In the genomic region with DNA sequence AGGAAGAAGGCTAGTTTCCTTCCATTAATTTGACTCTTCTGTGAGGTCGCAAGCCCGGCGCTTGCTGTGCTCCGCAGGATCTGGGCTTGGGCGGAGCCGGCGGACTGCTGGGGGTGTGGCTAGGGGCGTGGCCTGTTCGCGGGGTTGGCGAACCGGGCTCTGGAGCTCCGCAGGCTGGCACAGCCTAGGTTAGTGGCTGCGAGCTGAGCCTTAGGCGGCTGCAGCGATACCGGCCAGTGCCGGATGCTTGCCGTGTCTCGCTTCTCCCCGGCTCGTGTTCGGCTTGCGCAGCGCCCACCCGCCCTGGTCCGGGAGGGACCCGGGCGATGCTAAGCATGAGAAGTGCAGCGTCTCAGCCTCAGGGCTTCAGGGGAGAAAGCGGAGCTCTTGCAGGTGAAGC, we compare ENCODE assay signal across 8 mouse cellular contexts. TPM values are rescaled to one million over a fixed set of nuclear protein-coding genes. Genes with fewer than 3 reads are reported as not detected.
DNase-seq lines count a peak whose midpoint lies in the region; ATAC-seq lines count a peak whose summit lies in the region.

Gene Gpc5 (plus strand): TSS at position 135 of the 400 bp plus-strand sequence.

- no peaks in the 10 kb centered on the region for H3K9me3 ChIP-seq in heart, embryonic 14.5 days (ENCODE audit: control insufficient read depth, low read length)
- H3K9me3 ChIP-seq in liver, embryonic 12.5 days (replicated peaks): no peaks in the 10 kb centered on the region

- ATAC-seq in heart, embryonic 14.5 days (ENCODE audit: insufficient number of reproducible peaks, insufficient read depth, low FRiP score, low read depth): peak; percentile 98
- ATAC-seq in liver, embryonic 12.5 days: peak; percentile 97

- peaks cover 27% of the 10 kb centered on the region for H3K27me3 ChIP-seq in heart, embryonic 14.5 days (ENCODE audit: control insufficient read depth, insufficient read depth, low read length)
- peaks cover 46% of the 10 kb centered on the region for H3K27me3 ChIP-seq in liver, embryonic 12.5 days (replicated peaks)
- no peaks in the 10 kb centered on the region for H3K27me3 ChIP-seq in splenic B cell, adult 2 months (ENCODE audit: control insufficient read depth, insufficient read depth, low read length, poor library complexity, severe bottlenecking)

- under 1% methylated on average over 29 of the region's 31 CpGs for WGBS in heart, embryonic 14.5 days
- under 1% methylated on average over 31 of the region's 31 CpGs for WGBS in liver, embryonic 12.5 days (ENCODE audit: insufficient replicate concordance)

- H3K4me3 ChIP-seq in brown adipose tissue, adult 24 weeks (ENCODE audit: insufficient read depth, low read depth, low read length): peak within 1 kb of the TSS; percentile 46
- peak within 1 kb of the TSS; percentile 59 to 61 for H3K4me3 ChIP-seq in heart, embryonic 14.5 days (ENCODE audit: control insufficient read depth in 1 of 2, insufficient read depth in 1 of 2, low read depth in 1 of 2, low read length in 2 of 2)
- peak within 1 kb of the TSS; percentile 61 for H3K4me3 ChIP-seq in liver, embryonic 12.5 days

- no peaks in the 10 kb centered on the region for H3K36me3 ChIP-seq in heart, embryonic 14.5 days (ENCODE audit: control insufficient read depth, insufficient read depth, low read length)
- H3K36me3 ChIP-seq in liver, embryonic 12.5 days: no peaks in the 10 kb centered on the region
- no peaks in the 10 kb centered on the region for H3K36me3 ChIP-seq in splenic B cell, adult 2 months (ENCODE audit: control insufficient read depth, insufficient read depth, low read length, poor library complexity, severe bottlenecking)

- no peak within 1 kb of the TSS for H3K27ac ChIP-seq in brown adipose tissue, adult 24 weeks (replicated peaks; ENCODE audit: low read depth, low read length)
- no peak within 1 kb of the TSS for H3K27ac ChIP-seq in heart, embryonic 14.5 days (replicated peaks in 1 of 2; ENCODE audit: control insufficient read depth in 1 of 2, insufficient read depth in 1 of 2, low read depth in 2 of 2, low read length in 2 of 2)
- H3K27ac ChIP-seq in liver, embryonic 12.5 days: no peak within 1 kb of the TSS

- peak within 1 kb of the TSS; percentile 45 for H3K9ac ChIP-seq in heart, embryonic 14.5 days (ENCODE audit: low read length)
- H3K9ac ChIP-seq in liver, embryonic 12.5 days: peak within 1 kb of the TSS; percentile 12; the same call in 1 of the 2 replicates

- H3K4me1 ChIP-seq in brown adipose tissue, adult 24 weeks (ENCODE audit: control insufficient read depth, insufficient read depth, insufficient read length, low read length): no peaks in the 10 kb centered on the region
- peaks cover 0 to 13% of the 10 kb centered on the region in 2 experiments; a peak in 2 of 4 replicates for H3K4me1 ChIP-seq in heart, embryonic 14.5 days (ENCODE audit: control insufficient read depth in 2 of 2, insufficient read depth in 2 of 2, low read length in 2 of 2)
- peaks cover 9% of the 10 kb centered on the region for H3K4me1 ChIP-seq in liver, embryonic 12.5 days

- H3K4me2 ChIP-seq in heart, embryonic 14.5 days (ENCODE audit: low read length): peak within 1 kb of the TSS; percentile 91
- peak within 1 kb of the TSS; percentile 83 for H3K4me2 ChIP-seq in liver, embryonic 12.5 days

- DNase-seq in 3134 (ENCODE audit: extremely low read depth, insufficient read length, low spot score): peak; percentile 1
- peak; percentile 23 for DNase-seq in fibroblast of lung, adult 2 months (ENCODE audit: low read depth)
- DNase-seq in kidney, postnatal 14 days: peak; percentile 92
- DNase-seq in naive thymus-derived CD4-positive, alpha-beta T cell, adult 2 months (ENCODE audit: low read depth): peak; percentile 89
- peak; percentile 81 for DNase-seq in splenic B cell, adult 2 months (ENCODE audit: low read depth, low spot score)

RNA-seq across cellular contexts. Expression of gene Gpc5, which starts in this region (rescaled TPM):
- not detected in 2 replicates for polyA plus RNA-seq in brown adipose tissue, adult 24 weeks (2012; ENCODE audit: insufficient read depth, insufficient read length, missing spikeins)
- polyA plus RNA-seq in heart, embryonic 14.5 days (2014; fragmentation: Nextera tagmentation; extraction: Ambion mirVana): 0.22 and 0.32 TPM in 2 replicates
- not detected in 2 replicates for polyA plus RNA-seq in liver, embryonic 12.5 days (2016; fragmentation: Nextera tagmentation; extraction: Ambion mirVana)

Comparison
In these comparisons a context has a peak if more than half of its experiments do, and no peak if none do; other contexts are left out.
1. Peak in ATAC-seq, H3K4me3 ChIP-seq, H3K9ac ChIP-seq and H3K4me2 ChIP-seq in heart, embryonic 14.5 days; RNA of the gene not detected or under 1 TPM.
2. Peak in ATAC-seq, H3K4me3 ChIP-seq, H3K9ac ChIP-seq and H3K4me2 ChIP-seq in liver, embryonic 12.5 days; RNA of the gene not detected or under 1 TPM.
3. DNase-seq: peak in every context shown above with its lines; median percentile 92 in kidney, postnatal 14 days; 89 in naive thymus-derived CD4-positive, alpha-beta T cell, adult 2 months; 81 in splenic B cell, adult 2 months; 23 in fibroblast of lung, adult 2 months; 1 in 3134.